Mouse (Mus musculus): ENCODE measurements around the gene Cnot6. TPM values are rescaled to one million over a fixed set of nuclear protein-coding genes. Genes with fewer than 3 reads are reported as not detected.

Gene Cnot6
- polyA plus RNA-seq, 1 experiment, result 24.4 TPM

GRCm38 (mm10) chr11:49659470-49659799 is 53.1 kb downstream of the Cnot6 start:
- H3K27ac ChIP-seq (ENCODE audit: insufficient read depth, low read length), result no peak overlapping the region
- no peaks in the 10 kb centered on the region for H3K4me1 ChIP-seq (ENCODE audit: control insufficient read depth, insufficient read depth, low read length)
- no peak for TF ChIP-seq POLR2A (IDR thresholded peaks at IDR 0.05; ENCODE audit: extremely low read depth, insufficient read depth, low read length)
- no peak for TF ChIP-seq CTCF (IDR thresholded peaks at IDR 0.05; ENCODE audit: extremely low read depth, insufficient read depth, low read length)
- no peak overlapping the region for H3K4me3 ChIP-seq (ENCODE audit: insufficient read depth, low read length)

GRCm38 (mm10) chr11:49658791-49659469 is 53.6 kb downstream of the Cnot6 start:
- H3K4me3 ChIP-seq (ENCODE audit: insufficient read depth, low read length), result no peak overlapping the region
- TF ChIP-seq CTCF (IDR thresholded peaks at IDR 0.05; ENCODE audit: extremely low read depth, insufficient read depth, low read length) (no peak), POLR2A (IDR thresholded peaks at IDR 0.05; ENCODE audit: extremely low read depth, insufficient read depth, low read length) (no peak)
- H3K4me1 ChIP-seq (ENCODE audit: control insufficient read depth, insufficient read depth, low read length), result no peaks in the 10 kb centered on the region

GRCm38 (mm10) chr11:49658065-49658464 is 54.5 kb downstream of the Cnot6 start:
- no peak for TF ChIP-seq CTCF (IDR thresholded peaks at IDR 0.05; ENCODE audit: extremely low read depth, insufficient read depth, low read length)
- no peak for TF ChIP-seq POLR2A (IDR thresholded peaks at IDR 0.05; ENCODE audit: extremely low read depth, insufficient read depth, low read length)
- Histone ChIP-seq H3K4me3 (ENCODE audit: insufficient read depth, low read length) (no peak overlapping the region), H3K4me1 (ENCODE audit: control insufficient read depth, insufficient read depth, low read length) (no peaks in the 10 kb centered on the region), H3K27ac (ENCODE audit: insufficient read depth, low read length) (no peak overlapping the region)

More at GRCm38 (mm10) chr11:49658791-49659469, 53.6 kb downstream of the Cnot6 start:
- H3K27ac ChIP-seq (ENCODE audit: insufficient read depth, low read length), result peak overlapping the region; percentile 72

GRCm38 (mm10) chr11:49655501-49655900 is 57.0 kb downstream of the Cnot6 start:
- Histone ChIP-seq H3K27ac (ENCODE audit: insufficient read depth, low read length) (no peak overlapping the region), H3K4me3 (ENCODE audit: insufficient read depth, low read length) (no peak overlapping the region), H3K4me1 (ENCODE audit: control insufficient read depth, insufficient read depth, low read length) (peaks cover 8% of the 10 kb centered on the region; the same call in 1 of the 2 replicates)
- TF ChIP-seq CTCF (IDR thresholded peaks at IDR 0.05; ENCODE audit: extremely low read depth, insufficient read depth, low read length) (no peak), POLR2A (IDR thresholded peaks at IDR 0.05; ENCODE audit: extremely low read depth, insufficient read depth, low read length) (no peak)

- no peak overlapping the region for H3K27ac ChIP-seq (ENCODE audit: insufficient read depth, low read length)
- H3K4me1 ChIP-seq (ENCODE audit: control insufficient read depth, insufficient read depth, low read length), result peaks cover 8% of the 10 kb centered on the region; the same call in 1 of the 2 replicates
- H3K4me3 ChIP-seq (ENCODE audit: insufficient read depth, low read length), result no peak overlapping the region
- TF ChIP-seq CTCF (IDR thresholded peaks at IDR 0.05; ENCODE audit: extremely low read depth, insufficient read depth, low read length), result no peak
- TF ChIP-seq POLR2A (IDR thresholded peaks at IDR 0.05; ENCODE audit: extremely low read depth, insufficient read depth, low read length), result no peak
These were observed 57.9 kb downstream of the Cnot6 start for GRCm38 (mm10) chr11:49654651-49655050.

- no peak overlapping the region for H3K4me3 ChIP-seq (ENCODE audit: insufficient read depth, low read length)
- no peak for TF ChIP-seq POLR2A (IDR thresholded peaks at IDR 0.05; ENCODE audit: extremely low read depth, insufficient read depth, low read length)
- TF ChIP-seq CTCF (IDR thresholded peaks at IDR 0.05; ENCODE audit: extremely low read depth, insufficient read depth, low read length), result no peak
- H3K27ac ChIP-seq (ENCODE audit: insufficient read depth, low read length), result no peak overlapping the region
- peaks cover 8% of the 10 kb centered on the region; the same call in 1 of the 2 replicates for H3K4me1 ChIP-seq (ENCODE audit: control insufficient read depth, insufficient read depth, low read length)
These were observed 59.5 kb downstream of the Cnot6 start for GRCm38 (mm10) chr11:49653079-49653408.

- H3K4me3 ChIP-seq (ENCODE audit: insufficient read depth, low read length), result no peak overlapping the region
- H3K27ac ChIP-seq (ENCODE audit: insufficient read depth, low read length), result no peak overlapping the region
- peaks cover 8% of the 10 kb centered on the region; the same call in 1 of the 2 replicates for H3K4me1 ChIP-seq (ENCODE audit: control insufficient read depth, insufficient read depth, low read length)
- no peak for TF ChIP-seq POLR2A (IDR thresholded peaks at IDR 0.05; ENCODE audit: extremely low read depth, insufficient read depth, low read length)
- TF ChIP-seq CTCF (IDR thresholded peaks at IDR 0.05; ENCODE audit: extremely low read depth, insufficient read depth, low read length), result peak; percentile 75
These were observed 60.0 kb downstream of the Cnot6 start for GRCm38 (mm10) chr11:49652401-49653078.

- TF ChIP-seq CTCF (IDR thresholded peaks at IDR 0.05; ENCODE audit: extremely low read depth, insufficient read depth, low read length), result no peak
- TF ChIP-seq POLR2A (IDR thresholded peaks at IDR 0.05; ENCODE audit: extremely low read depth, insufficient read depth, low read length), result no peak
- Histone ChIP-seq H3K27ac (ENCODE audit: insufficient read depth, low read length) (no peak overlapping the region), H3K4me1 (ENCODE audit: control insufficient read depth, insufficient read depth, low read length) (peaks cover 8% of the 10 kb centered on the region; the same call in 1 of the 2 replicates), H3K4me3 (ENCODE audit: insufficient read depth, low read length) (no peak overlapping the region)
These were observed 60.7 kb downstream of the Cnot6 start for GRCm38 (mm10) chr11:49651762-49652322.

GRCm38 (mm10) chr11:49650994-49651761 is 61.3 kb downstream of the Cnot6 start:
- peaks cover 8% of the 10 kb centered on the region; the same call in 1 of the 2 replicates for H3K4me1 ChIP-seq (ENCODE audit: control insufficient read depth, insufficient read depth, low read length)
- no peak for TF ChIP-seq CTCF (IDR thresholded peaks at IDR 0.05; ENCODE audit: extremely low read depth, insufficient read depth, low read length)
- no peak for TF ChIP-seq POLR2A (IDR thresholded peaks at IDR 0.05; ENCODE audit: extremely low read depth, insufficient read depth, low read length)
- H3K27ac ChIP-seq (ENCODE audit: insufficient read depth, low read length), result peak overlapping the region; percentile 60
- no peak overlapping the region for H3K4me3 ChIP-seq (ENCODE audit: insufficient read depth, low read length)
